Mouse (Mus musculus): ENCODE results near the gene Sptbn2.

DNA sequence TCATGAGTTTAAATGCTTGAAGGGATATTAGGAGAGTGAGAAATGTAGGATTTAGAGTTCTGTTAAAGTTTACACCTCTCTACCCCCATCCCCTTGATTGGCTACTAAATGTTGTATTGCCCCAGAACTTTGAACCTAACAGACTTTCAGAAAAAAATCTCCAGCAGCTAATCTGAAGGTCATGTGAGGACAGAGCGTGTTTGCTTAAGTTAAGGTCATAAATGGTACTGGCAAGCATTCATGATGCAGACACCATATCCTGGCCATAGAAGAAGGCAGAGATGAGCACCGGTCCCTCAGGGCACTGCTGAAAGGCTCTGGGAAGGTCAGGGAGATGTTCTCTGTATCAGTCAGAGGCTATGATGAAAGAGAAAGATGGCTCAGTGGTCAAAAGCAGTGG is 6.3 kb downstream of the Sptbn2 start:
- TF ChIP-seq GATA1 (IDR thresholded peaks at IDR 0.05; ENCODE audit: borderline replicate concordance, low read length) (no peak), CTCF (IDR thresholded peaks at IDR 0.05; ENCODE audit: low read depth, low read length) (no peak), POLR2AphosphoS5 (IDR thresholded peaks at IDR 0.05; ENCODE audit: insufficient replicate concordance, low read depth, low read length) (no peak)

Measured in G1E (cell line).